Mouse (Mus musculus) left cerebral cortex, adult 18-20 months (tissue): Measurements from ENCODE around the gene Ctsa. TPM values are rescaled to one million over a fixed set of nuclear protein-coding genes. Genes with fewer than 3 reads are reported as not detected.
"Not testable (repeated sequence)": the region's sequence is repeated elsewhere in the genome, so short reads cannot be mapped to it uniquely, and the experiment has no call there.

ENCODE experiments used
- DNase-seq, 2 experiments: peaks; one replicate each; pipeline ENCODE4 v3.0.0; 2021 to 2022; ENCODE audit warnings: low spot score in 2 of 2, mixed read lengths in 1 of 2
- total RNA-seq, 2 experiments: library from RNA; stranded (reverse); gene quantifications; 2 replicates each; pipeline ENCODE4 v1.2.3; 2021

Gene Ctsa
- total RNA-seq, 2 experiments from 2014 or later = 93.1 to 93.6 TPM

GRCm38 (mm10) chr2:164835164-164835563 is 2.5 kb downstream of the Ctsa start:
- DNase-seq = no peak

GRCm38 (mm10) chr2:164845782-164846181 is 13.1 kb downstream of the Ctsa start:
- DNase-seq = no peak

- DNase-seq = no peak
These were observed 17.4 kb downstream of the Ctsa start for GRCm38 (mm10) chr2:164850061-164850460.

GRCm38 (mm10) chr2:164855572-164855971 is 22.9 kb downstream of the Ctsa start:
- DNase-seq = not testable (repeated sequence)

GRCm38 (mm10) chr2:164856309-164857100 is 23.8 kb downstream of the Ctsa start:
- no peak for DNase-seq

GRCm38 (mm10) chr2:164857101-164857821 is 24.6 kb downstream of the Ctsa start, which contains the start of gene Pltp:
Gene Pltp, minus strand, starts transcription at chr2:164857711.
- DNase-seq = no peak

GRCm38 (mm10) chr2:164857842-164858553 is 25.3 kb downstream of the Ctsa start:
- no peak for DNase-seq

- DNase-seq = no peak
These were observed 26.5 kb downstream of the Ctsa start for GRCm38 (mm10) chr2:164859155-164859554.

GRCm38 (mm10) chr2:164859640-164860432 is 27.2 kb downstream of the Ctsa start:
- DNase-seq = no peak

GRCm38 (mm10) chr2:164861094-164861493 is 28.4 kb downstream of the Ctsa start:
- DNase-seq = no peak

- no peak for DNase-seq
These were observed 29.6 kb downstream of the Ctsa start for GRCm38 (mm10) chr2:164862179-164862861.

GRCm38 (mm10) chr2:164863411-164863810 is 30.7 kb downstream of the Ctsa start:
- DNase-seq = not testable (repeated sequence)

GRCm38 (mm10) chr2:164864593-164864992 is 31.9 kb downstream of the Ctsa start:
- no peak for DNase-seq

GRCm38 (mm10) chr2:164866741-164867551 is 34.3 kb downstream of the Ctsa start:
- no peak for DNase-seq

- no peak for DNase-seq
These were observed 34.9 kb downstream of the Ctsa start for GRCm38 (mm10) chr2:164867566-164867965.

GRCm38 (mm10) chr2:164868491-164868890 is 35.8 kb downstream of the Ctsa start:
- DNase-seq = no peak

GRCm38 (mm10) chr2:164871602-164872303 is 39.1 kb downstream of the Ctsa start:
- no peak for DNase-seq

GRCm38 (mm10) chr2:164873621-164874020 is 40.9 kb downstream of the Ctsa start:
- DNase-seq = no peak
